Mouse (Mus musculus): Measurements from ENCODE around the gene Itpripl2. TPM values are rescaled to one million over a fixed set of nuclear protein-coding genes. Genes with fewer than 3 reads are reported as not detected.
A peak's percentile ranks its signal among the peaks of the same experiment; 100 is the strongest.

Gene Itpripl2
- 23.7 TPM for polyA plus RNA-seq (2021)

DNA sequence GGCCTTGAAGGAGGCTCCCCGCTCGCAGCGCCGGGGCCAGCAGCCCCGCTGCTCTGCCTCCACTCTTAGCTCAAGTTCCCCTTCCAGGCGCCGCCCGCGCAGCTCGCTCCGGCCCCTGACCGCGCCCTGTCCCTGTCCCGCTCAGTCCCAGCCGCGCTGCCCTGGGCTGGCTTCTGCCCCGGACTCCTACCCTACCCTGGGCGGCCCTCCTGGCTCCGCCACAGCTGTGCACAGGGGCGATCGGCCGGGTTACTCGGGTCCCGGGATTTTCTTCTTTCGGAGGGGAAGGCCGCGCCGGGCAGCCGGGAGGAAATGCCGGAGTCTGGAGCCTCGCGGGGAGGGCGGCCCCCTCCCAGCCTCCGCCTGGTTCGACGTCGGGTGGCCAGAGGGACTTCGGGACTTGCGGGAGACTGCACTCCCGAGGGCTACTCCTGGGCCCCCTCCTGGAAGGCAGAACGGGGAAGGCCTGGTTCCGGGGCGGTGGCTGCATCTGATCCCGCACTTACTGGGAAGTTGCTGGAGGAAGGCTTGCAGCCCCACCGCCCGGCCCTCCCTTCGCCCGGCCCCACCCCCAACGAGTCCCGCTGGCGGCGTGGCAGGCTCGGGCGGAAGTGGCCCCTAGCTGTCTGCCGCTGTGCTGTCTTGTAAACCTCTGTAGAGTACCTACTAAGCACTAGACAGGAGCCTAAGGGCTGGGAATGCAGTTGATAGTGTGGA, at the start of gene Itpripl2:
Gene Itpripl2 (minus strand): TSS at position 545 of the 717 bp plus-strand sequence.
- POLR2A ChIA-PET, result interaction anchor here (0.5 to 1.8 kb wide), 4 partner anchors 10 to 45 kb away, joined by 3 to 4 read pairs (median 4); no protein-coding TSS in a partner anchor
- ATAC-seq (peak; percentile 68), DNase-seq (ENCODE audit: low read depth, low spot score) (no peak)
- H3K27me3 ChIP-seq, result no peaks in the 10 kb centered on the region
- TF ChIP-seq CTCF (IDR thresholded peaks at IDR 0.05), result no peak
- in situ Hi-C loops (cut with MboI; ENCODE audit: low pct_unique_long_range_greater_than_20kb), result no loop called here
- CTCF ChIA-PET, result interaction anchor here (0.8 kb wide), 1 partner anchor 11 kb away, joined by 3 read pairs; no protein-coding TSS in a partner anchor

DNA sequence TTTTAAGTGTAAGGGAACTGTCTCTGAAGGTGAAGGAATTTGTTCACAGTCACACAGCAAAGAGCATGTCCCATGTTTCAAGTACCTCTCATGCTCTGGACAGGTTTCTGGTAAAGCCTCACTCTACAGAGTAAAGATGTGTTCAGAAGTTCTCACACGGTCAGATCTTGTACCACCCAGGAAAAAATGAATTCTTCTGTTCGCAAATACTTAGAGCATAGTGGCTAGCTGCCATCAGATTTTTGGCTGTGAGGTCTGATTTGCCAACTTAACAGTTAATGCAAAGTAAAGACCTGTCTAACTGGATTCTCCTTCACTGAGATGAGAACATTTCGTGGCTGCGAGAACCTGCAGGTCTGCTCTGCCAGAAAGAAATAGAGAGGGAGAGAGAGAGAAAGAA, 43.3 kb upstream of the Itpripl2 start:
- CTCF ChIA-PET, result no interaction called here
- POLR2A ChIA-PET, result no interaction called here
- no peaks in the 10 kb centered on the region for H3K27me3 ChIP-seq
- ATAC-seq (no peak), DNase-seq (ENCODE audit: low read depth, low spot score) (no peak)
- in situ Hi-C loops (cut with MboI; ENCODE audit: low pct_unique_long_range_greater_than_20kb), result no loop called here
- TF ChIP-seq CTCF (IDR thresholded peaks at IDR 0.05), result no peak

DNA sequence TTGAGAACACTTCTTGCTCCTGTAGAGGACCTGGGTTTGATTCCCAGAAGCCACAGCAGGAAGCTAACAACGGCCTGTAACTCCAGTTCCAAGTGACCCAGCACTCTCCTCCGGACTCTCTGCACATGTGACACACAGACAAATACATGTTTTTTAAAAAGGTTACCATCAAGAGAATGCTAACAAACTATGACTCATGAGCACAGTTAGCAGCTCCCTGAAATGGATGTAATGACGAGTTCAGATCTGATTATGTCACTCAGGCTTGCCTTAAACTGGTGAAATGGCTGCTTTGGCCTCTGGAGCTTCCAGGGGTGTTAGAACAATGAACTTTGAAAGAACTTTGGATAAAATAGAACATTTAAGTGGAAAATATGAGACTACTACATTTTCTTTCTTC, 42.6 kb upstream of the Itpripl2 start:
- ATAC-seq (no peak), DNase-seq (ENCODE audit: low read depth, low spot score) (no peak)
- CTCF ChIA-PET, result interaction anchor here (1.5 kb wide), 1 partner anchor 11 kb away, joined by 4 read pairs; no protein-coding TSS in a partner anchor
- in situ Hi-C loops (cut with MboI; ENCODE audit: low pct_unique_long_range_greater_than_20kb), result no loop called here
- POLR2A ChIA-PET, result no interaction called here
- H3K27me3 ChIP-seq, result no peaks in the 10 kb centered on the region
- no peak for TF ChIP-seq CTCF (IDR thresholded peaks at IDR 0.05)

DNA sequence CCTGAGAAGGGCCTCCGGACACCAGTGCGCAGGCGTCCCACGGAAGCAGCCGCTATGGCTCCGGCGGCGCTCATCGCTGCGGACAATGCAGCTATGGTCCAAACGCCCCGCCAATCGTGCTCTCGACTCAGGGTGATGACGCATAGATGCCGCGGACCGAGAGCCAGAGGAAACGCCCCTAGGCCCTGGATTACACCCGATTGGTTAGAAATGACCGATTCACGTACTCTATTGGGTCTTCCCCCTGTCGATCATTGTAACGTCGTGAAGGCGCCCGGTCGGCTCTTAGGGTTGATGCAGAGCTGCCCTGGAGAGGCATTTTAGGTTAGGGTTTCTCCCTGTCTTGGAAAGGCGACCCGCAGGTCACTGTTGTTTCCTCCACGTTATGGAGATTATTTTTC, 41.4 kb upstream of the Itpripl2 start, which contains the start of gene Coq7:
Gene Coq7 (minus strand): TSS at position 179 of the 401 bp plus-strand sequence.
- no peak for TF ChIP-seq CTCF (IDR thresholded peaks at IDR 0.05)
- DNase-seq (ENCODE audit: low read depth, low spot score) (peak; percentile 89), ATAC-seq (peak; percentile 92)
- CTCF ChIA-PET, result interaction anchor here (1.4 to 1.5 kb wide), 2 partner anchors 12 to 15 kb away, joined by 4 to 7 read pairs; no protein-coding TSS in a partner anchor
- in situ Hi-C loops (cut with MboI; ENCODE audit: low pct_unique_long_range_greater_than_20kb), result no loop called here
- no peaks in the 10 kb centered on the region for H3K27me3 ChIP-seq
- POLR2A ChIA-PET, result interaction anchor here (1.3 to 1.8 kb wide), 2 partner anchors 33 to 85 kb away, joined by 3 to 5 read pairs; partner anchors contain the start of gene Syt17

- ATAC-seq (peak; percentile 89), DNase-seq (ENCODE audit: low read depth, low spot score) (peak; percentile 75)
- ChIA-PET POLR2A (interaction anchor here (1.3 to 1.8 kb wide), 2 partner anchors 33 to 84 kb away, joined by 3 to 5 read pairs; partner anchors contain the start of gene Syt17), CTCF (interaction anchor here (1.4 to 1.6 kb wide), 3 partner anchors 13 to 16 kb away, joined by 4 to 7 read pairs (median 6); no protein-coding TSS in a partner anchor)
- no peaks in the 10 kb centered on the region for H3K27me3 ChIP-seq
- no peak for TF ChIP-seq CTCF (IDR thresholded peaks at IDR 0.05)
- in situ Hi-C loops (cut with MboI; ENCODE audit: low pct_unique_long_range_greater_than_20kb), result no loop called here
These were observed 40.9 kb upstream of the Itpripl2 start for GRCm38 (mm10) chr7:118532519-118533177.

DNA sequence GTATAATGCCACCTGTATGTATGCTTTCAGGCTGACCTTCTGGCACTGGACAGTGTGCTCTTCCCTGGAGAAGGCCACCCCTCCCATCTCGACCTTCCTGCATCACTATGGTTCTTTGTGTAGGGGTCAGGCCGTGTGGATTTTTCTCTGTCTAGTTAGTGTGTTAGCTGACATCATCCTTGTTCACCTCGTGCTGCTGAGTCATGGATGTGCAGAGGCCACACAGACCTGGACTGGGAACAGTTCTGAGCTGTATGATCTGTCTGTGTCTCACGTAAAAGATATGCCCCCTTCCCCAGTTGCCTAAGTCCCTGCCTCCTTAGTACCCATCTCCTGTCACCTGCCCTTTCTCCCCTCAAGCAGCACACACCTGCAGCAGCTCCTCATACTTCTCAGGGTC, 35.2 kb upstream of the Itpripl2 start:
- ATAC-seq (peak; percentile 57), DNase-seq (ENCODE audit: low read depth, low spot score) (no peak)
- ChIA-PET CTCF (interaction anchor here (0.8 to 1.8 kb wide), 2 partner anchors 8 to 90 kb away, joined by 3 to 6 read pairs; no protein-coding TSS in a partner anchor), POLR2A (no interaction called here)
- H3K27me3 ChIP-seq, result no peaks in the 10 kb centered on the region
- TF ChIP-seq CTCF (IDR thresholded peaks at IDR 0.05), result no peak
- in situ Hi-C loops (cut with MboI; ENCODE audit: low pct_unique_long_range_greater_than_20kb), result loop anchor here (5.0 kb wide), 1 partner anchor 65 kb away; no protein-coding TSS in a partner anchor

- H3K27me3 ChIP-seq, result no peaks in the 10 kb centered on the region
- in situ Hi-C loops (cut with MboI; ENCODE audit: low pct_unique_long_range_greater_than_20kb), result loop anchor here (5.0 kb wide), 1 partner anchor 205 kb away; no protein-coding TSS in a partner anchor
- no peak for TF ChIP-seq CTCF (IDR thresholded peaks at IDR 0.05)
- ChIA-PET POLR2A (no interaction called here), CTCF (interaction anchor here (1.2 kb wide), 1 partner anchor 73 kb away, joined by 3 read pairs; no protein-coding TSS in a partner anchor)
- no peak for ATAC-seq
- no peak for DNase-seq (ENCODE audit: low read depth, low spot score)
These were observed 30.3 kb upstream of the Itpripl2 start for GRCm38 (mm10) chr7:118522077-118522476.

DNA sequence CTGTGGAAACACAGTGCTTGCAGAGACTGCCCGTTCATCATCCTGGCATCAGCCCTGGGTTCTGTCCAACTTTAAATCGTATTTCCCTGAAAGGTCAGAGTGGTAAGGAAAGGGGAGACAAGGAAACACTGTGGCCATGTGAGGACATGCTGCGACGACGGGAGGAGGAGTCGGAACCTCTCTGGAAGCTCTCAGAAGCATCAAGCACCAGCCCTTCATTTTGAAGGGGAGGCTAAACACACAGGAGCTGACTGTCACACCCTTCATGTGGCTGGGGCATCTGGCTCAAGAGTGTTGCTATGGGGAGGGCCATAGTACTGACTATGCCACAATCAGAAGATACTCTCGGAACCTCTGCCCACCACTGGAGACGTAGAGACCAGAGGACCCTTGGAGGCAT, 27.9 kb upstream of the Itpripl2 start:
- no peak for ATAC-seq
- no peaks in the 10 kb centered on the region for H3K27me3 ChIP-seq
- ChIA-PET POLR2A (interaction anchor here (0.6 kb wide), 1 partner anchor 309 kb away, joined by 4 read pairs; no protein-coding TSS in a partner anchor), CTCF (interaction anchor here (0.9 to 3.5 kb wide), 12 partner anchors 11 to 212 kb away, joined by 3 to 24 read pairs (median 4); partner anchors contain the start of gene Syt17)
- DNase-seq (ENCODE audit: low read depth, low spot score), result no peak
- no peak for TF ChIP-seq CTCF (IDR thresholded peaks at IDR 0.05)
- in situ Hi-C loops (cut with MboI; ENCODE audit: low pct_unique_long_range_greater_than_20kb), result loop anchor here (5.0 kb wide), 1 partner anchor 202 kb away; no protein-coding TSS in a partner anchor

- peak; percentile 98 for TF ChIP-seq CTCF (IDR thresholded peaks at IDR 0.05)
- no peak for DNase-seq (ENCODE audit: low read depth, low spot score)
- H3K27me3 ChIP-seq, result no peaks in the 10 kb centered on the region
- in situ Hi-C loops (cut with MboI; ENCODE audit: low pct_unique_long_range_greater_than_20kb), result no loop called here
- peak; percentile 81 for ATAC-seq
- CTCF ChIA-PET, result interaction anchor here (0.6 to 3.5 kb wide), 19 partner anchors 8 to 218 kb away, joined by 3 to 24 read pairs (median 4); partner anchors contain the start of gene Syt17
- POLR2A ChIA-PET, result no interaction called here
These were observed 26.9 kb upstream of the Itpripl2 start for GRCm38 (mm10) chr7:118518687-118519086.

- peak; percentile 18 for TF ChIP-seq CTCF (IDR thresholded peaks at IDR 0.05)
- no peaks in the 10 kb centered on the region for H3K27me3 ChIP-seq
- no peak for DNase-seq (ENCODE audit: low read depth, low spot score)
- ChIA-PET POLR2A (interaction anchor here (0.7 kb wide), 1 partner anchor 55 kb away, joined by 3 read pairs; no protein-coding TSS in a partner anchor), CTCF (interaction anchor here (1.0 to 3.5 kb wide), 13 partner anchors 9 to 210 kb away, joined by 3 to 24 read pairs (median 7); partner anchors contain the start of gene Syt17)
- no peak for ATAC-seq
- in situ Hi-C loops (cut with MboI; ENCODE audit: low pct_unique_long_range_greater_than_20kb), result no loop called here
These were observed 26.0 kb upstream of the Itpripl2 start for GRCm38 (mm10) chr7:118517819-118518218.
